Mouse (Mus musculus) kidney, adult 2 months (tissue): Measurements from ENCODE around the gene Pde4c. TPM values are rescaled to one million over a fixed set of nuclear protein-coding genes. Genes with fewer than 3 reads are reported as not detected.

Experiments
- DNase-seq: peaks from one replicate; pipeline ENCODE4 v3.0.0; 2021
- H3K27ac ChIP-seq: fragments of 200-500 bp; 2 replicates; pipeline ENCODE4 v1.5.1; 2012; ENCODE audit warnings: low read depth, low read length, control low read depth, inconsistent platforms; ENCODE audit not compliant: insufficient read depth
- H3K27me3 ChIP-seq: fragments of 200-500 bp; replicated peaks from 2 replicates; pipeline ENCODE4 v1.6.1; 2012; ENCODE audit warnings: mild to moderate bottlenecking, moderate library complexity, low read length, inconsistent platforms; ENCODE audit not compliant: control insufficient read depth, insufficient read depth
- H3K36me3 ChIP-seq: fragments of 200-500 bp; 2 replicates; pipeline ENCODE4 v1.6.1; 2012; ENCODE audit warnings: mild to moderate bottlenecking, moderate library complexity, low read length, inconsistent platforms; ENCODE audit not compliant: control insufficient read depth, insufficient read depth
- H3K4me1 ChIP-seq: fragments of 200-500 bp; 2 replicates; pipeline ENCODE4 v1.6.1; 2011; ENCODE audit warnings: low read length; ENCODE audit not compliant: control insufficient read depth, insufficient read depth
- H3K4me3 ChIP-seq: fragments of 200-500 bp; 2 replicates; pipeline ENCODE4 v1.5.1; 2011; ENCODE audit warnings: mild to moderate bottlenecking, low read depth, low read length, control low read depth; ENCODE audit not compliant: insufficient read depth
- CTCF ChIP-seq: fragments of 200-500 bp; conservative IDR thresholded peaks from 2 replicates; pipeline ENCODE4 v1.5.1; 2011; ENCODE audit warnings: low read depth, mild to moderate bottlenecking, control low read depth, low read length, moderate library complexity, mixed read lengths; ENCODE audit not compliant: insufficient read depth, insufficient read length
- POLR2A ChIP-seq: fragments of 200-500 bp; IDR thresholded peaks from one replicate; pipeline ENCODE4 v1.6.1; 2011; ENCODE audit warnings: low read depth, low read length, control low read depth
- WGBS: fragments of 180-500 bp; shearing (Covaris S2); methylation state at CpG from one replicate; pipeline ENCODE4 v1.1.7; 2018; 5-methylcytosine and 5-hydroxymethylcytosine counted together
- polyA plus RNA-seq: library from polyadenylated mRNA; depleted of rRNA; stranded (reverse); fragments of >200 nt; gene quantifications from 2 replicates; pipeline ENCODE4 v1.2.3, GENCODE M21; 2012

Gene Pde4c
- polyA plus RNA-seq, 1 experiment: 81.6 TPM

DNA sequence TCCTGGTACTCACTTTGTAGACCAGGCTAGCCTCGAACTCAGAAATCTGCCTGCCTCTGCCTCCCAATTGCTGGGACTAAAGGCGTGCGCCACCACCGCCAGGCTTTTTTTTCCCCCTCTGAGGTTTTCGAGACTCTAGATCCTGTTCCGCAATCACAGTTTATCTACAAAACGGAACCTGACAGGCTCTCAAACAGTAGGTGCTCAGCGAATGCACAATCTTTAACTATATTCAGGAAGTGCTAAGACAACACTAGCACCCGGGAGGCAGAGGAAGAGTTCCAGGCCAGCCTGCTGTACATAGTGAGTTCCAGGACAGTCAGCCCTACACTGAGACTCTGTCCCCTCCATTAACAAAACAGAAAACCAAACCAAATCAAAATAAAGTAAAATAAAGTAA lies 41.8 kb downstream of the Pde4c start:
- DNase-seq: no peak
- H3K4me3 ChIP-seq: no peak overlapping the region
- no peak overlapping the region for H3K27ac ChIP-seq
- no peak for TF ChIP-seq CTCF
- no peak for TF ChIP-seq POLR2A
- no peaks in the 10 kb centered on the region for H3K36me3 ChIP-seq
- no peaks in the 10 kb centered on the region for H3K27me3 ChIP-seq
- peaks cover 14% of the 10 kb centered on the region for H3K4me1 ChIP-seq
- WGBS: 70% methylated on average over 9 of the region's 9 CpGs

DNA sequence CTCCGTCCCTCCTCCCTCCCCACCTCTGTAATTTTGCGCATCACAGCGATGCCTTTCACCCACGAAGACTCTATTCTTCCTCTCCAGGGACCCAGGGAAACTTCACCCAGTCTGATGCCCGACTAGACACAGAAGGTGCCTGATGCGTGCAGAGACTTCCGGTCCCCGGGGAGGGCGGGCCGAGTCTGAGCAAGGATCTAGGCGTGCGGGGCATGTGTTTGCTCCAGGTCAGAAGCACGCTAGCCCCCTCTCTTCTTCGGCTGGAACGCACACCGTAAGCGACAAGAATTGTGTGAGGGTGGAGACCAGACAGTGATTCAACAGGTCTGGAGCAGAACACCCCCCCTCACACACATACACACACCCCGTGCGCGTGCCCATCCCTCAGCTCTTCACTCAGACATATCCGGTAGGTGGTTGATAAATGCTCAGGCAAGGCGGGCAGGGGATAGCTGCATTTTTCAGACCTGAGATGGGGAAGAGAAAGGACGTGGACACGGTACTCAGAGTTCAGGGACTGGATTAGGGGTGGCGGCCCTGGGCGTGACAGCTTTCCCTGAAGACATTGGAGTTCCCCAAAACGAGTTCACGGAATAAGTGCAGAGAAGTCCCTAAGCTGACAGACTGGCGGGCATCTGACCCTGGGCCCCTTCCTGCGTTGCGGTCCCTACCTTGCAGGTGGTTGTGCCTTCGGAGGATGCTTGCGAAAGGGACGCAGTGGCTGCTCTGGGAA lies 42.5 kb downstream of the Pde4c start:
- no peaks in the 10 kb centered on the region for H3K36me3 ChIP-seq
- TF ChIP-seq POLR2A: no peak
- peaks cover 14% of the 10 kb centered on the region for H3K4me1 ChIP-seq
- WGBS: 3% methylated on average over 34 of the region's 34 CpGs
- H3K27ac ChIP-seq: no peak overlapping the region; the same call in 1 of the 2 replicates
- DNase-seq: peak; percentile 52
- peak overlapping the region; percentile 51 for H3K4me3 ChIP-seq
- no peaks in the 10 kb centered on the region for H3K27me3 ChIP-seq

DNA sequence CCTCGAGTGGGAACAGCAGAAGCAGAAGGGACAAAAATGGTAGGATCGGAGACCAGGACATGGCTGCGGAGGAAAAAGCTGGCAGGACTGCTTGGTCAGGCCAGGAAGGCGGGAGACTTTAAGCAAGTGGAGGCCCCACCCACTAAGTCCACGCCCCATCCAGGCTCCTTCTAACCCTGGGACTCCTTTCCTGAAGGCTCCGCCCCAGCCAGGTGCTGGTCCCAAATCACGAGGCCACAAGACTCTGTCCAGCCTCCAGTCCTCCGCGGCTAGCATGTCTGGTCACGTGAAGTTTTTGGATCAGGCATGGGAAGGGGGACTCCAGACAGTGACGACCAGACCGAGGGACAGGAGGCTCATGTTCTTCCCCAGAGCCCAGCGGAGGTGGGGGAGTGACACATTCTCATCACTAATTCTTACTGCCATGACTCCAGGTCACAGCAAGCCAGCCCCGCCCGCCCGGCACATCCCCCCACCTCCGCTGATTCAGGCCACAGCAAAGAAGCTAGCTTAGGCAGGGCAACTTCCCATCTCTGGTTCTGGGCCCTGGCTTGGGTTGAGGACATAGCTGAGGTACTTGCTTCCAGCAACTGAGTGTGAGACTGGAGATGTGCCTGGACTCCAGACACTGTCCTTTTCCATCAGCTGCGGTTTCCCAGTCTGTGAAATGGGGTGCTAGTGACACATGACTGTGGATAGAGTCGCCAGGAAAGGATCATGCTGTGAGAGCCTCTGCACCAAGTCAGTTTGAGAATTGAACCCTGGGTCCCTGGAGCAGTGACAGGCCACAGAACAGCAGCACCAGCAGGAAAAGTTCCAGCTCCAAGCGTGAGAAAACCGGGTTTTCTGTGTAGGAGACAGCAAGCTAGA lies 43.3 kb downstream of the Pde4c start:
- H3K27ac ChIP-seq: peak overlapping the region; percentile 54
- peaks cover 11% of the 10 kb centered on the region for H3K4me1 ChIP-seq
- peaks cover under 1% of the 10 kb centered on the region; the same call in 1 of the 2 replicates for H3K36me3 ChIP-seq
- DNase-seq: peak; percentile 95
- WGBS: 11% methylated on average over 21 of the region's 21 CpGs
- TF ChIP-seq POLR2A: peak; percentile 97
- TF ChIP-seq CTCF: no peak
- peak overlapping the region; percentile 51 for H3K4me3 ChIP-seq
- H3K27me3 ChIP-seq: no peaks in the 10 kb centered on the region

DNA sequence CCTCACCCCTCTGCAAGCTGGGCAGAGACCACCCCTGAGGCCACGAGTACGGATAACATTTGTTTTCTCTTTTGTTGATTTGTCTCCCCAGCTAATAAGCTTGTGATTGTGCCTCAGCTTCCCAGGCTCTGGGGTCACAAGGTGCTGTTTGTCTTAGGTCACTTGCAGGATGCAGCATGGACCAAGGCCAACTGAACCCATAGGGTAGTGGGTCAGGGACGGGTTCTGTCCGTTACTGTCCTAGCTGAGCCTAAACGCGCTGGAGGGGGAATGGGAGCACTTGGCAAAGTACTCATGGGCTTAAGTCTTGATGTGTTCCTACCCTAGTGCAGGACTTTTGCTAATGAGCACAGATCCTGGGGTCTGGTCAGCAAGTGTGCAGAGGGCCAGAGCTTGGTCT lies 44.0 kb downstream of the Pde4c start:
- H3K4me3 ChIP-seq: no peak overlapping the region
- WGBS: 84% methylated on average over 6 of the region's 6 CpGs
- no peak for DNase-seq
- TF ChIP-seq CTCF (no peak), POLR2A (no peak)
- H3K27me3 ChIP-seq: no peaks in the 10 kb centered on the region
- H3K36me3 ChIP-seq: peaks cover 1% of the 10 kb centered on the region; the same call in 1 of the 2 replicates
- H3K27ac ChIP-seq: no peak overlapping the region
- H3K4me1 ChIP-seq: peaks cover 11% of the 10 kb centered on the region

DNA sequence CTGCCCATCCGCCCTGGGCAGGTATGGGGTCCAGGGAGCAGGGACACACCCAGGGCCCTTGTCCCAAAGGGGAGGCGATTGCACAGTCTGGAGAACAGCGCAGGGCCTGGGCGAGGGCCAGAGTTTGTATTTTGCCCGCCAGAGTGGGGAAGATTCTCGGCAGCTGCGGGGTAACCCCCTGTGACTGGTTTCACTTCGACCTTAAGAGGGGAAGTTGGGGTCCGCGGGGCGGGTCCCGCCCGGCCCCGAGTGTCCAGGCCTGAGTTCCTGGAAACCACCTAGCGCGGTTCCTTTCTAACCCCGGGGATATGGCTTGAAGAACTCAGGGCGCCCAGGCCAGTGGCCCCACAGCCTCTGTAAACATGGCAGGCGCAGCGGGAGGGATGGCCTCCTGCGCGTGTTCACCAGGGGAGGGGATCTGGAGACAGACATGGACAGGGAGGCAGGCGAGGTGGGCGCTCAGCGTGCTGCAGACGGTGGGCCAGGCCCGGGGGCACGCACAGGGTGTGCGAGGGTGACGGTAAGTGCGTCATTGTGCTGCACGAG lies 44.8 kb downstream of the Pde4c start:
- peaks cover 11% of the 10 kb centered on the region for H3K4me1 ChIP-seq
- WGBS: 92% methylated on average over 32 of the region's 32 CpGs
- no peak for DNase-seq
- no peaks in the 10 kb centered on the region for H3K27me3 ChIP-seq
- H3K4me3 ChIP-seq: no peak overlapping the region
- peaks cover 1% of the 10 kb centered on the region; the same call in 1 of the 2 replicates for H3K36me3 ChIP-seq
- no peak overlapping the region for H3K27ac ChIP-seq
- TF ChIP-seq CTCF (no peak), POLR2A (no peak)

DNA sequence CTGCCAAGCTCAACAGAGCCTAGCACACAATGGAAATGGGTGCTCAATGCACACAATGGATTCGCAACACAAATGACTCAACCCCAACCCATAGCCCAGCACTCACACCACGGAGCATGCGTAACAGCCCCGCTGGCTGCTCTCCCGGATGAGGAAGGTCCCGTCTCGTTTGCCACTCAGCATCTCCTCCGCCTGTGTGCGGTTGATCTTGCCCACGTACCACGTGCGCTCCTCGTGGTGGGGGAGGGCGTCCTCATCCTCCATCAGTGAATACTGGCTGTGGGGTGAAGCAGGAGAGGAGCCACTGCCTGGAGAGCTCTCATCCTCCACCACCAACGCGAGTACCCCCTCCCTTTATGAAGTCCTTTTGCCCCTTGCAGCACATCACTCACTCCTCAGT lies 45.4 kb downstream of the Pde4c start:
- peaks cover 1% of the 10 kb centered on the region; the same call in 1 of the 2 replicates for H3K36me3 ChIP-seq
- TF ChIP-seq POLR2A (no peak), CTCF (no peak)
- H3K27me3 ChIP-seq: no peaks in the 10 kb centered on the region
- WGBS: 82% methylated on average over 16 of the region's 16 CpGs
- no peak for DNase-seq
- no peak overlapping the region for H3K4me3 ChIP-seq
- no peak overlapping the region for H3K27ac ChIP-seq
- peaks cover 12% of the 10 kb centered on the region for H3K4me1 ChIP-seq

DNA sequence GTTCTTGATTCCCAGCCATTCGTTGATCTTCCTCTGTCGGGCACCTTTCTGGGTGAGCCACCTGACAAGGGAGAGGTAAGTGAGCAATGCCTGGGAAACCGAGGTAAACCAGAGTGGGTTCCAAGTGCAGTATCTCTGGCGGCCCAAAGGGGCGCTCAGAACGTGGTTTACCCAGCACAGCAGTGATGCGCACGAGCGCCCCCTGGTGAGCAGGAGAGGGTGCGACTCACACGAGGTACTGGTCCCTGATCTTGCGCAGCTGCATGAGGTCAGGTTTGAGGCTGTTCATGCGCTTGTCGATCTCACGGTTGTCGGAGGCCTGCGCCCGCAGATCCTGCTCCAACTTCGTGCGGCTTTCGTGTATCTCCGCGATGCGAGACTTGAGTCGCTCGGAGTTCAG lies 45.8 kb downstream of the Pde4c start:
- H3K27ac ChIP-seq: no peak overlapping the region
- 6% methylated on average over 26 of the region's 26 CpGs for WGBS
- H3K36me3 ChIP-seq: peaks cover 1% of the 10 kb centered on the region; the same call in 1 of the 2 replicates
- no peak for TF ChIP-seq POLR2A
- TF ChIP-seq CTCF: peak; percentile 100; the same call in 1 of the 2 replicates
- peak; percentile 97 for DNase-seq
- H3K4me1 ChIP-seq: peaks cover 15% of the 10 kb centered on the region
- no peak overlapping the region for H3K4me3 ChIP-seq
- H3K27me3 ChIP-seq: no peaks in the 10 kb centered on the region
